Mouse (Mus musculus): ENCODE data around the gene Cfap126.
"Not testable (repeated sequence)": the region's sequence is repeated elsewhere in the genome, so short reads cannot be mapped to it uniquely, and the experiment has no call there.

DNA sequence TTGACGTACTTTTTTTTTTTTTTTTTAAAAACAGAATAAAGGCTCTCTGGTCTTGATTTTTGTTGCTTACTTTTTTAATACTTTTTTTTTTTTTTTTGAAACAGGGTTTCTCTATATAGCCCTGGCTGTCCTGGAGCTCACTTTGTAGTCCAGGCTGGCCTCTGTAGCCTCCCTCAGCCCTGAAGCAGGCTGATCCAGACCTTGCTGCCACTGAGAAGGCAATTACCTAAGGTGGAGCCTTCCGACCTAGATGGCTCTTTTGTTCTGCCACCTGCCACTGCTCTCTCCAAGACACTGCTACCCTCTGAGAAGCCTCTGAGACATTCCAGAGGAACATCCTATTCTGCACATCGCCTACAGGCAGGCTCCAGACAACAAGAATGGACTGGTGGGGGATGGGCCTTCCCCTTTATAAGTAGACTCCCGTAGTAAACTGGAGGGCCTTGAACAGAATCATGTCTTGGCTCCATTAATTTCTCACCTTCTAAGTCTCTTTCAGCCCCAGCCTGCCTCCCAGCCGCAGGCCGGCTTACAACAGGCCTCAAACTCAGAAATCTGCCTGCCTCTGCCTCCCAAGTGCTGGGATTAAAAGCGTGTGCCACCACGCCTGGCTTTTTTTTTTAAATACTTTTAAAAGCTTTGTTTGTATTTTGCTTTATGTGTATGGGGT is 23.9 kb downstream of the Cfap126 start:
- not testable (repeated sequence) for TF ChIP-seq POLR2A (IDR thresholded peaks at IDR 0.05; ENCODE audit: low read depth, low read length); CTCF (IDR thresholded peaks at IDR 0.05; ENCODE audit: extremely low read depth, insufficient read length, insufficient replicate concordance, low read depth, low read length)
